Mouse (Mus musculus) kidney, adult 18-20 months (tissue): ENCODE results near the gene Rab10.

Source experiments
- DNase-seq: peaks from one replicate; pipeline ENCODE4 v3.0.0; 2021

Gene Rab10

GRCm38 (mm10) chr12:3291849-3292248 lies 17.9 kb downstream of the Rab10 start:
- DNase-seq: no peak

GRCm38 (mm10) chr12:3291038-3291437 lies 18.7 kb downstream of the Rab10 start:
- DNase-seq: no peak

- DNase-seq: no peak
Observed at GRCm38 (mm10) chr12:3288440-3288839, 21.3 kb downstream of the Rab10 start.

GRCm38 (mm10) chr12:3285919-3286318 lies 23.9 kb downstream of the Rab10 start:
- no peak for DNase-seq

GRCm38 (mm10) chr12:3285377-3285776 lies 24.4 kb downstream of the Rab10 start:
- DNase-seq: no peak

- DNase-seq: no peak
Observed at GRCm38 (mm10) chr12:3284463-3284862, 25.3 kb downstream of the Rab10 start.

GRCm38 (mm10) chr12:3283829-3284440 lies 25.8 kb downstream of the Rab10 start:
- no peak for DNase-seq

GRCm38 (mm10) chr12:3282954-3283353 lies 26.8 kb downstream of the Rab10 start:
- DNase-seq: no peak

- no peak for DNase-seq
Observed at GRCm38 (mm10) chr12:3282520-3282919, 27.2 kb downstream of the Rab10 start.

- no peak for DNase-seq
Observed at GRCm38 (mm10) chr12:3278880-3279339, 30.9 kb downstream of the Rab10 start.

GRCm38 (mm10) chr12:3270818-3271217 lies 39.0 kb downstream of the Rab10 start:
- no peak for DNase-seq

GRCm38 (mm10) chr12:3267397-3267796 lies 42.4 kb downstream of the Rab10 start:
- no peak for DNase-seq

GRCm38 (mm10) chr12:3265188-3265587 lies 44.6 kb downstream of the Rab10 start:
- DNase-seq: no peak

- DNase-seq: no peak
Observed at GRCm38 (mm10) chr12:3264449-3264848, 45.3 kb downstream of the Rab10 start.

GRCm38 (mm10) chr12:3261596-3261995 lies 48.2 kb downstream of the Rab10 start:
- no peak for DNase-seq

GRCm38 (mm10) chr12:3255966-3256365 lies 53.8 kb downstream of the Rab10 start:
- no peak for DNase-seq

GRCm38 (mm10) chr12:3255435-3255834 lies 54.3 kb downstream of the Rab10 start:
- no peak for DNase-seq

- DNase-seq: no peak
Observed at GRCm38 (mm10) chr12:3253591-3253990, 56.2 kb downstream of the Rab10 start.

GRCm38 (mm10) chr12:3246091-3246490 lies 63.7 kb downstream of the Rab10 start:
- DNase-seq: no peak

- no peak for DNase-seq
Observed at GRCm38 (mm10) chr12:3239544-3239943, 70.2 kb downstream of the Rab10 start.

GRCm38 (mm10) chr12:3238361-3239051 lies 71.3 kb downstream of the Rab10 start:
- no peak for DNase-seq

GRCm38 (mm10) chr12:3237799-3238198 lies 72.0 kb downstream of the Rab10 start:
- no peak for DNase-seq

GRCm38 (mm10) chr12:3236831-3237681 lies 72.7 kb downstream of the Rab10 start:
- no peak for DNase-seq

GRCm38 (mm10) chr12:3236163-3236641 lies 73.6 kb downstream of the Rab10 start:
- no peak for DNase-seq
